Mouse (Mus musculus): ENCODE data around the gene Pla1a. TPM values are rescaled to one million over a fixed set of nuclear protein-coding genes. Genes with fewer than 3 reads are reported as not detected.
"Not testable (repeated sequence)": the region's sequence is repeated elsewhere in the genome, so short reads cannot be mapped to it uniquely, and the experiment has no call there.

Gene Pla1a
- polyA plus RNA-seq (2017; shearing (Covaris generic)) = not detected

- no peak for ATAC-seq
Observed at GRCm38 (mm10) chr16:38432498-38433425, at the start of gene Pla1a. Pla1a (minus strand) TSS chr16:38433145.

GRCm38 (mm10) chr16:38481327-38481726, 48.4 kb upstream of the Pla1a start:
- ATAC-seq = no peak

GRCm38 (mm10) chr16:38478296-38478695, 45.4 kb upstream of the Pla1a start:
- no peak for ATAC-seq

GRCm38 (mm10) chr16:38477241-38477608, 44.3 kb upstream of the Pla1a start:
- ATAC-seq = not testable (repeated sequence)

GRCm38 (mm10) chr16:38476312-38477240, 43.6 kb upstream of the Pla1a start:
- ATAC-seq = peak; percentile 85

- ATAC-seq = no peak
Observed at GRCm38 (mm10) chr16:38475681-38476311, 42.9 kb upstream of the Pla1a start.

GRCm38 (mm10) chr16:38474677-38475286, 41.8 kb upstream of the Pla1a start:
- ATAC-seq = no peak

- no peak for ATAC-seq
Observed at GRCm38 (mm10) chr16:38473661-38474060, 40.7 kb upstream of the Pla1a start.

GRCm38 (mm10) chr16:38472507-38472873, 39.5 kb upstream of the Pla1a start:
- no peak for ATAC-seq

GRCm38 (mm10) chr16:38471697-38472506, 39.0 kb upstream of the Pla1a start:
- no peak for ATAC-seq

GRCm38 (mm10) chr16:38469437-38469836, 36.5 kb upstream of the Pla1a start:
- ATAC-seq = no peak

- ATAC-seq = no peak
Observed at GRCm38 (mm10) chr16:38468706-38469018, 35.7 kb upstream of the Pla1a start.

- no peak for ATAC-seq
Observed at GRCm38 (mm10) chr16:38467917-38468705, 35.2 kb upstream of the Pla1a start.

GRCm38 (mm10) chr16:38467091-38467916, 34.4 kb upstream of the Pla1a start:
- ATAC-seq = no peak

- no peak for ATAC-seq
Observed at GRCm38 (mm10) chr16:38466089-38466488, 33.1 kb upstream of the Pla1a start.

- no peak for ATAC-seq
Observed at GRCm38 (mm10) chr16:38463305-38463704, 30.4 kb upstream of the Pla1a start.

- ATAC-seq = no peak
Observed at GRCm38 (mm10) chr16:38462161-38462560, 29.2 kb upstream of the Pla1a start.

GRCm38 (mm10) chr16:38461749-38462148, 28.8 kb upstream of the Pla1a start:
- ATAC-seq = no peak

GRCm38 (mm10) chr16:38459990-38460389, 27.0 kb upstream of the Pla1a start:
- ATAC-seq = no peak

Measured in activated CD4-positive, CD25-positive, alpha-beta regulatory T cell, adult 4 months (primary cell).